Mouse (Mus musculus) neural tube, embryonic 15.5 days (tissue): ENCODE measurements around the gene Thoc7. TPM values are rescaled to one million over a fixed set of nuclear protein-coding genes. Genes with fewer than 3 reads are reported as not detected.
A peak's percentile ranks its signal among the peaks of the same experiment; 100 is the strongest.

Source experiments
- ATAC-seq: fragments of 200-750 bp; cut with Nextera tagmentation; 2 replicates; pipeline ENCODE4 v1.8.0; 2017; ENCODE audit warnings: mild to moderate bottlenecking, moderate TSS enrichment, moderate library complexity; ENCODE audit not compliant: low FRiP score
- H3K27ac ChIP-seq: fragments of 300-500 bp; sonication (generic); replicated peaks from 2 replicates; pipeline ENCODE4 v1.5.1; 2015; ENCODE audit warnings: mild to moderate bottlenecking, inconsistent platforms
- H3K27me3 ChIP-seq: fragments of 300-500 bp; sonication (generic); replicated peaks from 2 replicates; pipeline ENCODE4 v1.6.1; 2015; ENCODE audit warnings: inconsistent platforms
- H3K36me3 ChIP-seq: fragments of 300-500 bp; sonication (generic); 2 replicates; pipeline ENCODE4 v1.6.1; 2015; ENCODE audit warnings: inconsistent platforms
- H3K4me1 ChIP-seq: fragments of 300-500 bp; sonication (generic); 2 replicates; pipeline ENCODE4 v1.6.1; 2015; ENCODE audit warnings: inconsistent platforms
- H3K4me2 ChIP-seq: fragments of 300-500 bp; sonication (generic); 2 replicates; pipeline ENCODE4 v1.6.1; 2015; ENCODE audit warnings: inconsistent platforms, mild to moderate bottlenecking, moderate library complexity
- H3K4me3 ChIP-seq: fragments of 300-500 bp; sonication (generic); replicated peaks from 2 replicates; pipeline ENCODE4 v1.5.1; 2015; ENCODE audit warnings: mild to moderate bottlenecking, inconsistent platforms
- H3K9ac ChIP-seq: fragments of 300-500 bp; sonication (generic); replicated peaks from 2 replicates; pipeline ENCODE4 v1.6.1; 2015; ENCODE audit warnings: mild to moderate bottlenecking, inconsistent platforms
- H3K9me3 ChIP-seq: fragments of 300-500 bp; sonication (generic); replicated peaks from 2 replicates; pipeline ENCODE4 v1.6.1; 2016; ENCODE audit warnings: inconsistent platforms
- WGBS: fragments of 180-500 bp; shearing (Covaris S2); methylation state at CpG from one replicate; pipeline ENCODE4 v1.1.7; 2015; ENCODE audit warnings: mixed read lengths; 5-methylcytosine and 5-hydroxymethylcytosine counted together
- polyA plus RNA-seq: library from polyadenylated mRNA; unstranded; fragments of >200 nt; fragmentation: Nextera tagmentation; extraction: Ambion mirVana; gene quantifications from 2 replicates; pipeline ENCODE4 v1.2.1, GENCODE M21; 2015

Thoc7 gene
- polyA plus RNA-seq, 1 experiment from 2014 or later, result 210 TPM

- no peak overlapping the region for H3K4me3 ChIP-seq
- WGBS, result 92% methylated on average over 10 of the region's 10 CpGs
- H3K9ac ChIP-seq, result no peak overlapping the region
- no peak overlapping the region for H3K27ac ChIP-seq
- ATAC-seq, result no peak; the same call in 1 of the 2 replicates
- no peaks in the 10 kb centered on the region for H3K27me3 ChIP-seq
- no peaks in the 10 kb centered on the region for H3K4me1 ChIP-seq
- no peaks in the 10 kb centered on the region for H3K36me3 ChIP-seq
- no peak overlapping the region for H3K4me2 ChIP-seq
- no peaks in the 10 kb centered on the region for H3K9me3 ChIP-seq
Observed at GRCm38 (mm10) chr14:13917208-13917607, 44.4 kb downstream of the Thoc7 start.

- H3K4me2 ChIP-seq, result no peak overlapping the region
- no peak overlapping the region for H3K4me3 ChIP-seq
- H3K27me3 ChIP-seq, result no peaks in the 10 kb centered on the region
- no peak for ATAC-seq
- H3K9ac ChIP-seq, result no peak overlapping the region
- H3K27ac ChIP-seq, result no peak overlapping the region
- H3K9me3 ChIP-seq, result no peaks in the 10 kb centered on the region
- H3K36me3 ChIP-seq, result no peaks in the 10 kb centered on the region
- WGBS, result 74% methylated on average over 4 of the region's 4 CpGs
- no peaks in the 10 kb centered on the region for H3K4me1 ChIP-seq
Observed at GRCm38 (mm10) chr14:13915207-13915606, 46.4 kb downstream of the Thoc7 start.

GRCm38 (mm10) chr14:13914387-13915082 lies 47.1 kb downstream of the Thoc7 start, which contains the start of gene Gm281:
Gm281 (minus strand) TSS chr14:13914478.
- no peaks in the 10 kb centered on the region for H3K9me3 ChIP-seq
- WGBS, result 42% methylated on average over 1 of the region's 1 CpGs
- H3K4me1 ChIP-seq, result no peaks in the 10 kb centered on the region

GRCm38 (mm10) chr14:13910148-13910547 lies 51.5 kb downstream of the Thoc7 start:
- no peaks in the 10 kb centered on the region for H3K36me3 ChIP-seq
- H3K27me3 ChIP-seq, result no peaks in the 10 kb centered on the region
- no peak overlapping the region for H3K4me2 ChIP-seq
- no peaks in the 10 kb centered on the region for H3K4me1 ChIP-seq
- no peak overlapping the region for H3K9ac ChIP-seq
- no peak overlapping the region for H3K4me3 ChIP-seq
- no peaks in the 10 kb centered on the region for H3K9me3 ChIP-seq
- 95% methylated on average over 2 of the region's 2 CpGs for WGBS
- ATAC-seq, result no peak
- no peak overlapping the region for H3K27ac ChIP-seq

More at GRCm38 (mm10) chr14:13914387-13915082, 47.1 kb downstream of the Thoc7 start, which contains the start of gene Gm281:
- no peaks in the 10 kb centered on the region for H3K36me3 ChIP-seq
- no peak within 1 kb of the TSS for H3K4me2 ChIP-seq
- no peak within 1 kb of the TSS for H3K9ac ChIP-seq
- H3K27me3 ChIP-seq, result no peaks in the 10 kb centered on the region
- no peak for ATAC-seq
- H3K4me3 ChIP-seq, result no peak within 1 kb of the TSS
- no peak within 1 kb of the TSS for H3K27ac ChIP-seq

DNA sequence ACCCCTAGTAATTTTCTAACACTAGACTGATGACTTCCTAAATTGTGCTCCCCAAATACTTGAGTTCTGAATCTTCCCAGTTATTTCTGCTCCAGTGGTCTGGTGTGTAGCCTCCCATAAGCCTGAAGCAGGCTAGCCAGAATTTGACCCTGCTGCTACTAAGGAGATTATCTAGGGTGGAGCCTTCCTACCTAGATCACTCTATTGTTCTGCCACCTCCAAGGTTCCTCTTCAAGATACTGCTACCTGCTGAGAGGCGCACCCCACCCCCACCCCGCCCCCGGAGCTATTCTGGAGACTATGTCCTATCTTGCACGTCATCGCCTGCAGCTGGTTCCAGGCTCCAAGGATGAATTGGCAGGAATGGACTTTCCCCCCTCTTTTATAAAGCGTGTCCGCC lies 54.5 kb downstream of the Thoc7 start:
- ATAC-seq, result no peak
- Histone ChIP-seq H3K27me3 (no peaks in the 10 kb centered on the region), H3K9ac (no peak overlapping the region), H3K4me3 (no peak overlapping the region), H3K9me3 (no peaks in the 10 kb centered on the region), H3K4me2 (no peak overlapping the region), H3K27ac (no peak overlapping the region), H3K36me3 (no peaks in the 10 kb centered on the region), H3K4me1 (no peaks in the 10 kb centered on the region)
- 94% methylated on average over 7 of the region's 7 CpGs for WGBS

- no peak overlapping the region for H3K27ac ChIP-seq
- H3K4me2 ChIP-seq, result no peak overlapping the region
- no peak for ATAC-seq
- 0 out of 2 replicates have a peak, but pooled peaks cover under 1% of the 10 kb centered on the region for H3K4me1 ChIP-seq
- 90% methylated on average over 1 of the region's 1 CpGs for WGBS
- H3K4me3 ChIP-seq, result no peak overlapping the region
- H3K9me3 ChIP-seq, result no peaks in the 10 kb centered on the region
- no peaks in the 10 kb centered on the region for H3K36me3 ChIP-seq
- no peaks in the 10 kb centered on the region for H3K27me3 ChIP-seq
- no peak overlapping the region for H3K9ac ChIP-seq
Observed at GRCm38 (mm10) chr14:13906461-13906860, 55.2 kb downstream of the Thoc7 start.

DNA sequence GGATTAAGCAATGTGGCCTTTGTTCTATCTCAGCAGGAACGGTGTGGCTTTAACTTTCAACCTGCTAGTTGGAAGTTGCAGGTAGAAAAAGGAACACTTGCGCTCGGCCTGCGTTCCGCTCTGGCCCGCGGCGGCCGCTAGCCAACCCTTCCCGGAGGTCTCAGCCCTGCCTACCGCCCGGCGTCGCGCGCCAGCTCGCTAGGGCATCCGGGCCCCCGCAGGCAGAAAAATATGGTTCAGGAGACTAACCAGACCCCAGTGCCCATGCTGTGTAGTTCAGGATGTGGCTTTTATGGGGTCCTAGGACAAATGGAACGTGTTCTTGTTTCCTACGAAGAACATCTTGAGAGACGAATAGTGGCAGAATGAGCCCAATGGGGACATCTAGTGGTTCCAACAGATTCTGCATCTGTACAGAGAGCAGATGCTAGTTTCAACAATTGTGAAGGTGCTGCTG lies 60.0 kb downstream of the Thoc7 start:
- H3K4me3 ChIP-seq, result peak overlapping the region; percentile 54
- WGBS, result under 1% methylated on average over 22 of the region's 22 CpGs
- peak overlapping the region; percentile 64 for H3K9ac ChIP-seq
- 0 out of 2 replicates have a peak, but pooled peaks cover 5% of the 10 kb centered on the region for H3K4me1 ChIP-seq
- H3K36me3 ChIP-seq, result no peaks in the 10 kb centered on the region
- peak; percentile 90 for ATAC-seq
- no peaks in the 10 kb centered on the region for H3K9me3 ChIP-seq
- peaks cover 6% of the 10 kb centered on the region for H3K27me3 ChIP-seq
- H3K4me2 ChIP-seq, result peak overlapping the region; percentile 90
- H3K27ac ChIP-seq, result no peak overlapping the region

Other genes with a start within 250 kb of the Thoc7 start
- gene Gm281, start 47.4 kb downstream of the Thoc7 start, polyA plus RNA-seq, result not detected in 2 replicates
- 3.2 and 3.3 TPM in 2 replicates for gene Atxn7, start 412 bp downstream of the Thoc7 start, polyA plus RNA-seq
- gene Psmd6, start 159.1 kb upstream of the Thoc7 start, polyA plus RNA-seq, result 237 and 254 TPM in 2 replicates
- gene Olfr720, start 225.0 kb upstream of the Thoc7 start, polyA plus RNA-seq, result not detected in 2 replicates